Mouse (Mus musculus) spleen, adult 2 months (tissue): Measurements from ENCODE around the gene Lsmem1.

Source experiments
- CTCF ChIP-seq: fragments of 200-500 bp; IDR thresholded peaks from 2 replicates; pipeline ENCODE4 v1.5.1; 2011; ENCODE audit warnings: mild to moderate bottlenecking, inconsistent platforms; ENCODE audit not compliant: insufficient read depth, insufficient read length, insufficient replicate concordance; ENCODE audit errors: extremely low read depth
- POLR2A ChIP-seq: fragments of 200-500 bp; IDR thresholded peaks from 2 replicates; pipeline ENCODE4 v1.6.1; 2011; ENCODE audit warnings: low read depth, low read length, inconsistent platforms

DNA sequence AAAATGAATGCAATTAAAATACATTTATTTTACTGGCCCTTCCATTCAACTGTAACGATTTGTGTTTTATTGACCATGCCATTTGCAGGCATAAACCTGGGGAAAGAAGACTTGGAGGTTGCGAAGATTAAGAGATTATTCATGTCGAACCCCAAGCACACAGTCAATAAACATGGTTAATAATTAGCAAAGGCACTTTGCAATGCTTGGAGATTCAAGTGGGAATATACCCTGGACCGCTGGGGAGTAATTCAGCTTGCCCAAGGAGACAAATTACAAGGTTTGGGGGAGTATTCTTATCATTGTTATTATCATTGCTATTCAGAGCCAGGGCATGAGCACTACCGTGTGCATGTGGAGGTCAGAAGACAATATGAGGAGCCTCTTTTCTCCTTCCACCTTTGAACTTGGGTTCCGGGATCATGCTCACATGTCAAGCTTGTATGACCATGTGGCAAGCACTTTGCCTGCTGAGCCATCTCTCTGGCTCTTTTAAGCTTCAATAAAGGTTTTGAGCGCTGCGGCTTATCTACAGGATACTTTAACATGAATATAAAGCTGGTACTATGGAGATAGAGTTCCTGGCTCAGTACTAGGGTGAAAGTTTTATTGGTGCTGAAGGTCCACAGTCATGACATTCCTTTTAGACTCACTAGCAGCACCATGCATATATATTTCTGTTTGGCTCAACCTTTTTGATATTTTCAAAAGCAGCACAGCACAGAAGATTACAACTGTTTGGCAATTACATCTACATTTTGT, 59.6 kb downstream of the Lsmem1 start:
- no peak for TF ChIP-seq CTCF
- no peak for TF ChIP-seq POLR2A
